ENCODE assay signal across 22 mouse cellular contexts in genomic region chr7:30515003-30515760, GRCm38 (mm10). TPM values are rescaled to one million over a fixed set of nuclear protein-coding genes. Genes with fewer than 3 reads are reported as not detected.
A peak's percentile ranks its signal among the peaks of the same experiment; 100 is the strongest.
DNase-seq lines count a peak whose midpoint lies in the region; ATAC-seq lines count a peak whose summit lies in the region.
"Had no signal": no experiment of that assay in that cellular context is flagged by ENCODE, and none has a peak within 500 bp of the region (broad histone marks: within the 10 kb centered on the region; RNA-seq: fewer than 3 reads in every experiment).

No protein-coding gene starts in this region.

- peak overlapping the region; percentile 35; the same call in 1 of the 2 replicates for H3K4me2 ChIP-seq in heart, embryonic 12.5 days
- H3K4me2 ChIP-seq in liver, embryonic 11.5 days = peak overlapping the region; percentile 22; the same call in 1 of the 2 replicates
- H3K4me2 ChIP-seq in liver, embryonic 12.5 days = no peak overlapping the region
- no peak overlapping the region for H3K4me2 ChIP-seq in liver, embryonic 15.5 days
- H3K4me2 ChIP-seq: forebrain, embryonic 13.5 days; heart, embryonic 15.5 days; hindbrain, embryonic 15.5 days; midbrain, embryonic 12.5 days; neural tube, embryonic 15.5 days had no signal

- no peaks in the 10 kb centered on the region for H3K9me3 ChIP-seq in heart, embryonic 12.5 days (replicated peaks)
- H3K9me3 ChIP-seq in liver, embryonic 11.5 days (ENCODE audit: control insufficient read depth, low read length) = no peaks in the 10 kb centered on the region
- no peaks in the 10 kb centered on the region for H3K9me3 ChIP-seq in liver, embryonic 12.5 days (replicated peaks)
- no peaks in the 10 kb centered on the region for H3K9me3 ChIP-seq in liver, embryonic 15.5 days (replicated peaks)
- H3K9me3 ChIP-seq: forebrain, embryonic 13.5 days; heart, embryonic 15.5 days; hindbrain, embryonic 15.5 days; midbrain, embryonic 12.5 days; neural tube, embryonic 15.5 days had no signal

- H3K9ac ChIP-seq in heart, embryonic 12.5 days = no peak overlapping the region
- no peak overlapping the region for H3K9ac ChIP-seq in liver, embryonic 11.5 days (ENCODE audit: low read depth, low read length)
- no peak overlapping the region for H3K9ac ChIP-seq in liver, embryonic 12.5 days
- no peak overlapping the region for H3K9ac ChIP-seq in liver, embryonic 15.5 days
- H3K9ac ChIP-seq: forebrain, embryonic 13.5 days; heart, embryonic 15.5 days; hindbrain, embryonic 15.5 days; midbrain, embryonic 12.5 days; neural tube, embryonic 15.5 days had no signal

- WGBS in heart, embryonic 12.5 days = 53% methylated on average over 24 of the region's 24 CpGs
- WGBS in liver, embryonic 11.5 days = 55% methylated on average over 24 of the region's 24 CpGs
- WGBS in liver, embryonic 12.5 days (ENCODE audit: insufficient replicate concordance) = 53% methylated on average over 24 of the region's 24 CpGs
- WGBS in liver, embryonic 15.5 days (ENCODE audit: insufficient replicate concordance) = 54% methylated on average over 24 of the region's 24 CpGs

- H3K27me3 ChIP-seq in heart, embryonic 12.5 days (replicated peaks) = peaks cover 36% of the 10 kb centered on the region
- H3K27me3 ChIP-seq in liver, embryonic 11.5 days (replicated peaks; ENCODE audit: control insufficient read depth, insufficient read depth, low read length) = 0 out of 2 replicates have a peak, but pooled peaks cover 3% of the 10 kb centered on the region
- 0 out of 2 replicates have a peak, but pooled peaks cover 8% of the 10 kb centered on the region for H3K27me3 ChIP-seq in liver, embryonic 12.5 days (replicated peaks)
- H3K27me3 ChIP-seq in liver, embryonic 15.5 days = no peaks in the 10 kb centered on the region
- H3K27me3 ChIP-seq: forebrain, embryonic 13.5 days; hindbrain, embryonic 15.5 days; neural tube, embryonic 15.5 days had no signal

- H3K4me3 ChIP-seq in heart, embryonic 12.5 days = no peak overlapping the region
- H3K4me3 ChIP-seq in liver, embryonic 11.5 days (ENCODE audit: low read depth, low read length) = no peak overlapping the region
- H3K4me3 ChIP-seq in liver, embryonic 12.5 days = no peak overlapping the region
- no peak overlapping the region for H3K4me3 ChIP-seq in liver, embryonic 15.5 days (replicated peaks)
- H3K4me3 ChIP-seq: forebrain, embryonic 13.5 days; heart, embryonic 15.5 days; hindbrain, embryonic 15.5 days; midbrain, embryonic 12.5 days; neural tube, embryonic 15.5 days had no signal

- no peaks in the 10 kb centered on the region for H3K4me1 ChIP-seq in heart, embryonic 12.5 days (replicated peaks)
- H3K4me1 ChIP-seq in liver, embryonic 11.5 days (replicated peaks; ENCODE audit: control insufficient read depth, insufficient read depth, low read length) = no peaks in the 10 kb centered on the region
- no peaks in the 10 kb centered on the region for H3K4me1 ChIP-seq in liver, embryonic 12.5 days
- H3K4me1 ChIP-seq in liver, embryonic 15.5 days (replicated peaks) = no peaks in the 10 kb centered on the region
- H3K4me1 ChIP-seq: heart, embryonic 15.5 days; hindbrain, embryonic 15.5 days; midbrain, embryonic 12.5 days; neural tube, embryonic 15.5 days had no signal

- H3K36me3 ChIP-seq in heart, embryonic 12.5 days = no peaks in the 10 kb centered on the region
- H3K36me3 ChIP-seq in liver, embryonic 11.5 days (ENCODE audit: control insufficient read depth, insufficient read depth, low read length) = no peaks in the 10 kb centered on the region
- H3K36me3 ChIP-seq in liver, embryonic 12.5 days = no peaks in the 10 kb centered on the region
- H3K36me3 ChIP-seq in liver, embryonic 15.5 days (replicated peaks) = no peaks in the 10 kb centered on the region
- H3K36me3 ChIP-seq: heart, embryonic 15.5 days; hindbrain, embryonic 15.5 days; midbrain, embryonic 12.5 days; neural tube, embryonic 15.5 days had no signal

- ATAC-seq in heart, embryonic 12.5 days (ENCODE audit: insufficient number of reproducible peaks, low FRiP score) = no peak
- no peak for ATAC-seq in liver, embryonic 11.5 days (replicated peaks; ENCODE audit: low FRiP score)
- no peak for ATAC-seq in liver, embryonic 12.5 days
- peak; percentile 16; the same call in 1 of the 2 replicates for ATAC-seq in liver, embryonic 15.5 days (ENCODE audit: insufficient read depth)
- ATAC-seq: CD4-positive, CD25-positive, alpha-beta regulatory T cell, adult 4 months; forebrain, embryonic 13.5 days had no signal

- no peak overlapping the region for H3K27ac ChIP-seq in heart, embryonic 12.5 days (ENCODE audit: poor library complexity, severe bottlenecking)
- no peak overlapping the region for H3K27ac ChIP-seq in liver, embryonic 11.5 days (ENCODE audit: low read depth, low read length)
- H3K27ac ChIP-seq in liver, embryonic 12.5 days = no peak overlapping the region
- no peak overlapping the region for H3K27ac ChIP-seq in liver, embryonic 15.5 days (replicated peaks)
- H3K27ac ChIP-seq: forebrain, embryonic 13.5 days; heart, embryonic 15.5 days; hindbrain, embryonic 15.5 days; midbrain, embryonic 12.5 days; neural tube, embryonic 15.5 days had no signal

- DNase-seq in heart, adult 9 months (ENCODE audit: low spot score in 2 of 2) = no peak
- no peak for DNase-seq in liver, embryonic 11.5 days (ENCODE audit: low spot score)
- peak; percentile 88 for DNase-seq in ES-CJ7 (ENCODE audit: low read depth, low spot score)
- DNase-seq in yolk sac, embryonic 10.5 days (ENCODE audit: low spot score) = no peak
- no peak for DNase-seq in thymus, postnatal 14 days
- DNase-seq: adrenal gland, postnatal 36 days; cerebellum, adult 9-10 months; kidney, postnatal 10 days; layer of hippocampus, postnatal 36 days; lung, adult 18-20 months had no signal

RNA-seq across cellular contexts. Expression of gene Arhgap33, which starts 19.7 kb away (rescaled TPM):
- polyA plus RNA-seq in heart, embryonic 12.5 days (2016; fragmentation: Nextera tagmentation; extraction: Ambion mirVana) = 10.1 and 10.9 TPM in 2 replicates
- 7.1 and 7.5 TPM in 2 replicates for polyA plus RNA-seq in liver, embryonic 11.5 days (2014; fragmentation: Nextera tagmentation; extraction: Ambion mirVana)
- 4.0 and 4.8 TPM in 2 replicates for polyA plus RNA-seq in liver, embryonic 12.5 days (2016; fragmentation: Nextera tagmentation; extraction: Ambion mirVana)
- 2.6 and 3.0 TPM in 2 replicates for polyA plus RNA-seq in liver, embryonic 15.5 days (2015; fragmentation: Nextera tagmentation; extraction: Ambion mirVana)

RNA-seq across cellular contexts. Expression of gene Prodh2, which starts 21.8 kb away (rescaled TPM):
- 1.00 TPM in 1 of 2 replicates, not detected in the other for polyA plus RNA-seq in heart, embryonic 12.5 days (2016; fragmentation: Nextera tagmentation; extraction: Ambion mirVana)
- 19.0 and 19.5 TPM in 2 replicates for polyA plus RNA-seq in liver, embryonic 11.5 days (2014; fragmentation: Nextera tagmentation; extraction: Ambion mirVana)
- polyA plus RNA-seq in liver, embryonic 12.5 days (2016; fragmentation: Nextera tagmentation; extraction: Ambion mirVana) = 21.1 and 22.3 TPM in 2 replicates
- polyA plus RNA-seq in liver, embryonic 15.5 days (2015; fragmentation: Nextera tagmentation; extraction: Ambion mirVana) = 57.8 and 78.4 TPM in 2 replicates
- polyA plus RNA-seq: CD4-positive, CD25-positive, alpha-beta regulatory T cell, adult 4 months; embryonic facial prominence, embryonic 14.5 days; limb, embryonic 11.5 days; midbrain, embryonic 12.5 days; neural tube, embryonic 15.5 days; thymus, postnatal 0 days had no signal

RNA-seq across cellular contexts. Expression of gene Hspb6, which starts 36.8 kb away (rescaled TPM):
- polyA plus RNA-seq in heart, embryonic 12.5 days (2016; fragmentation: Nextera tagmentation; extraction: Ambion mirVana) = 30.5 and 31.6 TPM in 2 replicates
- polyA plus RNA-seq in liver, embryonic 11.5 days (2014; fragmentation: Nextera tagmentation; extraction: Ambion mirVana) = 3.9 and 5.4 TPM in 2 replicates
- polyA plus RNA-seq in liver, embryonic 12.5 days (2016; fragmentation: Nextera tagmentation; extraction: Ambion mirVana) = 5.0 and 5.4 TPM in 2 replicates
- 4.9 and 5.3 TPM in 2 replicates for polyA plus RNA-seq in liver, embryonic 15.5 days (2015; fragmentation: Nextera tagmentation; extraction: Ambion mirVana)

RNA-seq across cellular contexts. Expression of gene Proser3, which starts 36.9 kb away (rescaled TPM):
- 9.3 and 12.7 TPM in 2 replicates for polyA plus RNA-seq in heart, embryonic 12.5 days (2016; fragmentation: Nextera tagmentation; extraction: Ambion mirVana)
- polyA plus RNA-seq in liver, embryonic 11.5 days (2014; fragmentation: Nextera tagmentation; extraction: Ambion mirVana) = 10.7 and 13.0 TPM in 2 replicates
- polyA plus RNA-seq in liver, embryonic 12.5 days (2016; fragmentation: Nextera tagmentation; extraction: Ambion mirVana) = 5.3 and 5.6 TPM in 2 replicates
- 2.0 and 2.7 TPM in 2 replicates for polyA plus RNA-seq in liver, embryonic 15.5 days (2015; fragmentation: Nextera tagmentation; extraction: Ambion mirVana)

RNA-seq across cellular contexts. Expression of gene Lin37, which starts 44.5 kb away (rescaled TPM):
- 31.1 and 34.8 TPM in 2 replicates for polyA plus RNA-seq in heart, embryonic 12.5 days (2016; fragmentation: Nextera tagmentation; extraction: Ambion mirVana)
- polyA plus RNA-seq in liver, embryonic 11.5 days (2014; fragmentation: Nextera tagmentation; extraction: Ambion mirVana) = 38.7 and 41.0 TPM in 2 replicates
- polyA plus RNA-seq in liver, embryonic 12.5 days (2016; fragmentation: Nextera tagmentation; extraction: Ambion mirVana) = 30.3 and 31.4 TPM in 2 replicates
- polyA plus RNA-seq in liver, embryonic 15.5 days (2015; fragmentation: Nextera tagmentation; extraction: Ambion mirVana) = 23.4 and 26.1 TPM in 2 replicates

Comparison
In these comparisons a context has a peak if more than half of its experiments do, and no peak if none do; other contexts are left out.
1. H3K4me2 ChIP-seq: peak in heart, embryonic 12.5 days (single experiment) and liver, embryonic 11.5 days (single experiment); none in liver, embryonic 12.5 days (single experiment) and liver, embryonic 15.5 days (single experiment).
2. RNA of gene Prodh2, which starts 21.8 kb away (polyA plus RNA-seq): 57.8 to 78.4 TPM in liver, embryonic 15.5 days, 21.1 to 22.3 TPM in liver, embryonic 12.5 days and 19.0 to 19.5 TPM in liver, embryonic 11.5 days; 1.00 TPM in heart, embryonic 12.5 days; every median in the first group is over 10 times any median in the second.